Mouse (Mus musculus) MEL (cell line): Measurements from ENCODE around the gene Gc. TPM values are rescaled to one million over a fixed set of nuclear protein-coding genes. Genes with fewer than 3 reads are reported as not detected.

Experiments
- DNase-seq: peaks from one replicate; pipeline ENCODE4 v3.0.0; 2011; ENCODE audit warnings: low read depth, low spot score
- H3K27ac ChIP-seq: 2 replicates; pipeline ENCODE4 v1.5.1; 2012; ENCODE audit warnings: low read depth, mild to moderate bottlenecking, control low read depth, low read length, moderate library complexity; ENCODE audit not compliant: control insufficient read depth
- H3K27me3 ChIP-seq, 2 experiments: fragments of 150-350 bp in 1 of 2; sonication (generic) in 1 of 2; 2 replicates each; pipeline ENCODE4 v1.6.1; 2012; ENCODE audit warnings: low read length in 2 of 2, mild to moderate bottlenecking in 2 of 2, improper control_type of control experiment in 1 of 2, moderate library complexity in 1 of 2; ENCODE audit not compliant: insufficient read depth in 2 of 2, control insufficient read depth in 1 of 2
- H3K36me3 ChIP-seq, 2 experiments: 2 replicates each; pipeline ENCODE4 v1.6.1; 2012 to 2014; ENCODE audit warnings: low read length in 2 of 2, improper control_type of control experiment in 1 of 2, inconsistent platforms in 1 of 2, mild to moderate bottlenecking in 1 of 2; ENCODE audit not compliant: insufficient read depth in 2 of 2, control insufficient read depth in 1 of 2
- H3K4me1 ChIP-seq, 2 experiments: fragments of 150-350 bp in 1 of 2; sonication (generic) in 1 of 2; 2 replicates each; pipeline ENCODE4 v1.6.1; 2012; ENCODE audit warnings: low read length in 2 of 2, improper control_type of control experiment in 1 of 2, mild to moderate bottlenecking in 1 of 2; ENCODE audit not compliant: insufficient read depth in 2 of 2, control insufficient read depth in 1 of 2
- H3K4me3 ChIP-seq, 2 experiments: fragments of 150-350 bp in 1 of 2; sonication (generic) in 1 of 2; 2 replicates each; pipeline ENCODE4 v1.5.1; 2012; ENCODE audit warnings: low read depth in 2 of 2, low read length in 2 of 2, mild to moderate bottlenecking in 2 of 2, moderate library complexity in 2 of 2, control low read depth in 1 of 2, improper control_type of control experiment in 1 of 2; ENCODE audit not compliant: control insufficient read depth in 1 of 2, insufficient read depth in 1 of 2
- H3K79me2 ChIP-seq: 2 replicates; pipeline ENCODE4 v1.6.1; 2012; ENCODE audit warnings: mild to moderate bottlenecking, low read length, moderate library complexity; ENCODE audit not compliant: control insufficient read depth, poor library complexity, insufficient read depth
- H3K9ac ChIP-seq: 2 replicates; pipeline ENCODE4 v1.6.1; 2012; ENCODE audit warnings: low read depth, mild to moderate bottlenecking, control low read depth, low read length, moderate library complexity; ENCODE audit not compliant: control insufficient read depth, poor library complexity, severe bottlenecking
- H3K9me3 ChIP-seq: fragments of 150-350 bp; sonication (generic); replicated peaks from 2 replicates; pipeline ENCODE4 v1.6.1; 2012; ENCODE audit warnings: mild to moderate bottlenecking, low read length, improper control_type of control experiment, moderate library complexity; ENCODE audit not compliant: insufficient read depth
- CHD1 ChIP-seq: IDR thresholded peaks from 2 replicates; pipeline ENCODE4 v1.6.1; 2012; ENCODE audit warnings: low read depth, mild to moderate bottlenecking, inconsistent platforms, low read length, improper control_type of control experiment
- CTCF ChIP-seq, 3 experiments: IDR thresholded peaks in 2 of 3; conservative IDR thresholded peaks in 1 of 3; 2 replicates each; pipeline ENCODE4 v1.5.1; 2011 to 2012; ENCODE audit warnings: low read length in 3 of 3, low read depth in 2 of 3, mild to moderate bottlenecking in 2 of 3, improper control_type of control experiment in 1 of 3, inconsistent platforms in 1 of 3, mixed read lengths in 1 of 3, moderate library complexity in 1 of 3; ENCODE audit not compliant: control insufficient read depth in 1 of 3, insufficient read depth in 1 of 3, poor library complexity in 1 of 3, severe bottlenecking in 1 of 3
- E2F4 ChIP-seq: IDR thresholded peaks from 2 replicates; pipeline ENCODE4 v1.6.1; 2011; ENCODE audit warnings: low read depth, low read length, improper control_type of control experiment, borderline replicate concordance
- ELF1 ChIP-seq: IDR thresholded peaks from 2 replicates; pipeline ENCODE4 v1.6.1; 2014; ENCODE audit warnings: low read depth, mild to moderate bottlenecking, inconsistent platforms, low read length, improper control_type of control experiment, moderate library complexity
- EP300 ChIP-seq, 2 experiments: IDR thresholded peaks; 2 replicates each; pipeline ENCODE4 v1.6.1; 2011; ENCODE audit warnings: improper control_type of control experiment in 2 of 2, low read length in 2 of 2, low read depth in 1 of 2, mild to moderate bottlenecking in 1 of 2
- GABPA ChIP-seq: IDR thresholded peaks from 2 replicates; pipeline ENCODE4 v1.6.1; 2012; ENCODE audit warnings: low read depth, mild to moderate bottlenecking, inconsistent platforms, low read length, improper control_type of control experiment, moderate library complexity
- GATA1 ChIP-seq: IDR thresholded peaks from 2 replicates; pipeline ENCODE4 v1.6.1; 2011; ENCODE audit warnings: low read depth, low read length, improper control_type of control experiment
- HCFC1 ChIP-seq: IDR thresholded peaks from 2 replicates; pipeline ENCODE4 v1.6.1; 2012; ENCODE audit warnings: low read depth, mild to moderate bottlenecking, inconsistent platforms, low read length, improper control_type of control experiment, moderate library complexity
- MAZ ChIP-seq: IDR thresholded peaks from 2 replicates; pipeline ENCODE4 v1.6.1; 2012; ENCODE audit warnings: low read depth, mild to moderate bottlenecking, inconsistent platforms, low read length, improper control_type of control experiment
- MYB ChIP-seq: IDR thresholded peaks from 2 replicates; pipeline ENCODE4 v1.6.1; 2011; ENCODE audit warnings: mild to moderate bottlenecking, low read depth, low read length, improper control_type of control experiment
- MYC ChIP-seq: IDR thresholded peaks from 2 replicates; pipeline ENCODE4 v1.6.1; 2011; ENCODE audit warnings: low read depth, mild to moderate bottlenecking, low read length, improper control_type of control experiment, moderate library complexity
- NELFE ChIP-seq: IDR thresholded peaks from 2 replicates; pipeline ENCODE4 v1.6.1; 2011; ENCODE audit warnings: low read depth, low read length, improper control_type of control experiment
- NRF1 ChIP-seq: IDR thresholded peaks from 2 replicates; pipeline ENCODE4 v1.6.1; 2014; ENCODE audit warnings: low read depth, mild to moderate bottlenecking, inconsistent platforms, low read length, improper control_type of control experiment, moderate library complexity; ENCODE audit not compliant: poor library complexity, insufficient read depth, severe bottlenecking
- POLR2AphosphoS5 ChIP-seq: IDR thresholded peaks from 2 replicates; pipeline ENCODE4 v1.6.1; 2012; ENCODE audit warnings: low read depth, borderline replicate concordance, mild to moderate bottlenecking, inconsistent platforms, low read length, moderate library complexity, mixed read lengths
- RCOR1 ChIP-seq: IDR thresholded peaks from 2 replicates; pipeline ENCODE4 v1.6.1; 2012; ENCODE audit warnings: low read depth, mild to moderate bottlenecking, inconsistent platforms, low read length, improper control_type of control experiment
- SIN3A ChIP-seq: IDR thresholded peaks from 2 replicates; pipeline ENCODE4 v1.6.1; 2012; ENCODE audit warnings: low read length, improper control_type of control experiment, inconsistent platforms
- TCF12 ChIP-seq: IDR thresholded peaks from 2 replicates; pipeline ENCODE4 v1.6.1; 2014; ENCODE audit warnings: low read depth, mild to moderate bottlenecking, inconsistent platforms, low read length, improper control_type of control experiment, moderate library complexity
- USF1 ChIP-seq: IDR thresholded peaks from 2 replicates; pipeline ENCODE4 v1.6.1; 2014; ENCODE audit warnings: low read depth, mild to moderate bottlenecking, inconsistent platforms, low read length, improper control_type of control experiment, moderate library complexity
- USF2 ChIP-seq, 2 experiments: IDR thresholded peaks; 2 replicates each; pipeline ENCODE4 v1.6.1; 2011 to 2012; ENCODE audit warnings: improper control_type of control experiment in 2 of 2, low read length in 2 of 2, borderline replicate concordance in 1 of 2, inconsistent platforms in 1 of 2, low read depth in 1 of 2, mild to moderate bottlenecking in 1 of 2; ENCODE audit not compliant: insufficient read depth in 1 of 2
- ZKSCAN1 ChIP-seq: IDR thresholded peaks from 2 replicates; pipeline ENCODE4 v1.6.1; 2012; ENCODE audit warnings: low read depth, mild to moderate bottlenecking, inconsistent platforms, low read length, improper control_type of control experiment, moderate library complexity
- ZMIZ1 ChIP-seq: IDR thresholded peaks from 2 replicates; pipeline ENCODE4 v1.6.1; 2012; ENCODE audit warnings: low read depth, mild to moderate bottlenecking, inconsistent platforms, low read length, improper control_type of control experiment, moderate library complexity
- polyA plus RNA-seq, 2 experiments: library from polyadenylated mRNA; stranded (reverse) in 1 of 2; unstranded in 1 of 2; fragments of >175 nt in 1 of 2; fragments of >200 nt in 1 of 2; gene quantifications; 2 replicates each; pipeline versions ENCODE4 v1.2.1 to v1.2.4; 2012; ENCODE audit warnings: low replicate concordance in 2 of 2, low read depth in 1 of 2; ENCODE audit not compliant: insufficient read length in 2 of 2, insufficient read depth in 1 of 2, missing spikeins in 1 of 2
- total RNA-seq: library from RNA; depleted of rRNA; stranded (reverse); fragments of 300-350 nt; gene quantifications from 2 replicates; pipeline ENCODE4 v1.2.3, GENCODE M21; 2012

Gc gene
- total and polyA plus RNA-seq, 3 experiments: not detected

DNA sequence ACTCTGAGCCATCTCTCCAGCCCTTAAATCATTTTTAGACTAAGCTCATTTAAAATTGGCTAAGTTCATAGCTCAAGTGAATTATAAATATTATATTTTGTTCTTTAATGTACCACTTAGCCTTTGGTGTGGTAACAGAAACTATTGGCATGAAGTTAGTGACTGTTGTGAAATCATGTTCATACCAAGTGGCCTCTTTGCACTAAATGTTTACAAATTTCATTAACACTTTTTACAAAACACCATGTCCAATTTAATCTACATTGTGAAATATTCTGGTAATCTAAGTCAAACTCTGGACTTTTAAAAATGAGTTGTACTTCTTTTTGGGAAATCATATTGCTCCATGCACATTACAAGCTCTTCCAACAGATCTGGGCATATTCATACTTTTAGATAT, 6.9 kb downstream of the Gc start (continued):
- TF ChIP-seq RCOR1: no peak
- TF ChIP-seq, all 39 proteins: peak for 0

DNA sequence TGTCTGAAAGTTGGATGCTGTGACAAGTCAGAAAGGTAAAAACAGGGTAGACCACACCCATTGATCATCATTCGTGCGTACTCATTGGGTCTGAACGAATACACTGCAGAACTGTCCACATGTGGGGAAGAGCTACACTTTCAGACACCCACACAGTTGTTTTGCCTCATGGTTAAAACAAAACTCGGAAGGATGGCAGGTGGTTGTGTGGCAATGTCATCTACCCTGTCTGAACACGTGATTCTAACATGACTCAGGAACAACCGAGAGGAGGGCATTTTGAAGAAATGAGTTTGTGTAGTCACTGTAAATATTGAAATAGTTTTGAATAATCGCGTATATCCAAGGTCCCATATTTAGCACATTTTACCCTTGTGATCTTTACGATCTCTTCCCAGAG, 8.4 kb downstream of the Gc start:
- no peak overlapping the region for H3K27ac ChIP-seq
- no peaks in the 10 kb centered on the region for H3K9me3 ChIP-seq
- no peak overlapping the region for H3K9ac ChIP-seq
- no peaks in the 10 kb centered on the region for H3K4me1 ChIP-seq
- no peak for DNase-seq
- H3K79me2 ChIP-seq: no peaks in the 10 kb centered on the region
- no peaks in the 10 kb centered on the region for H3K27me3 ChIP-seq
- TF ChIP-seq MYC (no peak), NRF1 (no peak), USF2 (IDR thresholded peaks at IDR 0.05; ENCODE audit: borderline replicate concordance in 1 of 2, insufficient read depth in 1 of 2, low read depth in 1 of 2, low read length in 2 of 2) (no peak), E2F4 (no peak), ZMIZ1 (no peak), NELFE (no peak), CHD1 (no peak), HCFC1 (no peak)
- H3K36me3 ChIP-seq: no peaks in the 10 kb centered on the region
- H3K4me3 ChIP-seq: no peak overlapping the region

DNA sequence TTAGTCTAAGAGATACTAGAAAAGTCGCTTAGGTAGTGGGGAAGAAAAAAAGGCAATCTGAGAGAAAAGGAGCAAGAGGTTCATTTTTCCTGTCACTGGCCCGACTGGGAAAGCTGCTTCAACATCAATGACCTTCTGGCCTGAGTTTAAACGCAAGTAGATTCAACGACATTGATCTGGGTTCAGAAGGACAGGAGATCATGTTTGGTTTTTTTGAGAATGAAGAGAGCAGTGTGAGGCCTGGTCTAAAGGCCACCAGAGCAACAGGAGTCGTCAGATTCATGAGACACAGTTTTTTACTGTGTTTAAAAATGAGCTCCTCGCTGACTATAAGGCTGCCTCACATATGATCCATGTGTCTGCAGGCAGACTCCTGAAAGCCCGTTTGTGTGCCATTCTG, 9.7 kb downstream of the Gc start:
- Histone ChIP-seq H3K4me1 (no peaks in the 10 kb centered on the region), H3K36me3 (no peaks in the 10 kb centered on the region), H3K4me3 (no peak overlapping the region)
- DNase-seq: no peak
- no peak for TF ChIP-seq NRF1
- no peak for TF ChIP-seq USF1
- no peak for TF ChIP-seq HCFC1
- TF ChIP-seq TCF12: no peak
- no peak for TF ChIP-seq GATA1
- no peak for TF ChIP-seq CTCF (IDR thresholded peaks at IDR 0.05 in 2 of 3, conservative IDR thresholded peaks at IDR 0.05 in 1 of 3; ENCODE audit: control insufficient read depth in 1 of 3, insufficient read depth in 1 of 3, low read depth in 2 of 3, low read length in 3 of 3, poor library complexity in 1 of 3, severe bottlenecking in 1 of 3)
- TF ChIP-seq USF2 (IDR thresholded peaks at IDR 0.05; ENCODE audit: borderline replicate concordance in 1 of 2, insufficient read depth in 1 of 2, low read depth in 1 of 2, low read length in 2 of 2): no peak
- no peak for TF ChIP-seq POLR2AphosphoS5
- TF ChIP-seq SIN3A: no peak
- no peak for TF ChIP-seq MYB
- TF ChIP-seq EP300 (IDR thresholded peaks at IDR 0.05; ENCODE audit: low read depth in 1 of 2, low read length in 2 of 2): no peak
- no peak for TF ChIP-seq ZMIZ1
- no peak for TF ChIP-seq ELF1
- TF ChIP-seq GABPA: no peak
- no peak for TF ChIP-seq MAZ
- TF ChIP-seq CHD1: no peak
- no peak for TF ChIP-seq ZKSCAN1
- TF ChIP-seq, all 39 proteins: peak for 0
- Histone ChIP-seq H3K79me2 (no peaks in the 10 kb centered on the region), H3K9ac (no peak overlapping the region), H3K27me3 (no peaks in the 10 kb centered on the region), H3K9me3 (no peaks in the 10 kb centered on the region), H3K27ac (no peak overlapping the region)
